Mouse (Mus musculus) hindbrain, embryonic 11.5 days (tissue): Measurements from ENCODE around the gene Commd1. TPM values are rescaled to one million over a fixed set of nuclear protein-coding genes. Genes with fewer than 3 reads are reported as not detected.

ENCODE experiments used
- ATAC-seq: fragments of 200-750 bp; cut with Nextera tagmentation; 2 replicates; pipeline ENCODE4 v1.8.0; 2017; ENCODE audit warnings: mild to moderate bottlenecking, moderate TSS enrichment, moderate library complexity; ENCODE audit not compliant: low FRiP score
- DNase-seq: peaks from one replicate; pipeline ENCODE4 v3.0.0-alpha.2; 2015; ENCODE audit warnings: low spot score
- H3K27ac ChIP-seq: fragments of 300-500 bp; sonication (generic); 2 replicates; pipeline ENCODE4 v1.5.1; 2014; ENCODE audit warnings: mild to moderate bottlenecking, low read depth, low read length
- H3K27me3 ChIP-seq: fragments of 300-500 bp; sonication (generic); 2 replicates; pipeline ENCODE4 v1.6.1; 2014; ENCODE audit warnings: mild to moderate bottlenecking, low read length, moderate library complexity, mixed read lengths; ENCODE audit not compliant: control insufficient read depth, insufficient read depth
- H3K36me3 ChIP-seq: fragments of 300-500 bp; sonication (generic); 2 replicates; pipeline ENCODE4 v1.6.1; 2014; ENCODE audit warnings: mild to moderate bottlenecking, low read length, moderate library complexity, mixed read lengths; ENCODE audit not compliant: control insufficient read depth, insufficient read depth
- H3K4me1 ChIP-seq: fragments of 300-500 bp; sonication (generic); replicated peaks from 2 replicates; pipeline ENCODE4 v1.6.1; 2014; ENCODE audit warnings: low read length, mixed read lengths; ENCODE audit not compliant: control insufficient read depth, insufficient read depth
- H3K4me2 ChIP-seq: fragments of 300-500 bp; sonication (generic); replicated peaks from 2 replicates; pipeline ENCODE4 v1.6.1; 2014; ENCODE audit warnings: mild to moderate bottlenecking, low read depth, low read length
- H3K4me3 ChIP-seq: fragments of 300-500 bp; sonication (generic); 2 replicates; pipeline ENCODE4 v1.5.1; 2014; ENCODE audit warnings: low read depth, low read length
- H3K9ac ChIP-seq: fragments of 300-500 bp; sonication (generic); 2 replicates; pipeline ENCODE4 v1.6.1; 2014; ENCODE audit warnings: low read depth, low read length
- H3K9me3 ChIP-seq: fragments of 300-500 bp; sonication (generic); 2 replicates; pipeline ENCODE4 v1.6.1; 2016; ENCODE audit warnings: low read length; ENCODE audit not compliant: control insufficient read depth
- WGBS: fragments of 180-500 bp; shearing (Covaris S2); extraction: QIAGEN DNeasy Blood & Tissue Kit; methylation state at CpG from one replicate; pipeline ENCODE4 v1.1.7; 2014; 5-methylcytosine and 5-hydroxymethylcytosine counted together
- polyA plus RNA-seq: library from polyadenylated mRNA; unstranded; fragments of >200 nt; fragmentation: Nextera tagmentation; extraction: Ambion mirVana; gene quantifications from 2 replicates; pipeline ENCODE4 v1.2.1, GENCODE M21; 2014

Gene Commd1
- polyA plus RNA-seq, 1 experiment from 2014 or later = 411 TPM

GRCm38 (mm10) chr11:22854571-22854970 lies 127.6 kb downstream of the Commd1 start:
- Histone ChIP-seq H3K4me2 (no peak overlapping the region), H3K9me3 (no peaks in the 10 kb centered on the region), H3K9ac (no peak overlapping the region), H3K27ac (no peak overlapping the region), H3K4me1 (peaks cover 4% of the 10 kb centered on the region; the same call in 1 of the 2 replicates), H3K36me3 (no peaks in the 10 kb centered on the region), H3K4me3 (no peak overlapping the region), H3K27me3 (peaks cover 25% of the 10 kb centered on the region)
- 93% methylated on average over 4 of the region's 4 CpGs for WGBS
- ATAC-seq = no peak
- no peak for DNase-seq

- no peaks in the 10 kb centered on the region for H3K9me3 ChIP-seq
- no peak overlapping the region for H3K9ac ChIP-seq
- H3K4me3 ChIP-seq = no peak overlapping the region
- H3K27ac ChIP-seq = no peak overlapping the region
- H3K36me3 ChIP-seq = no peaks in the 10 kb centered on the region
- H3K27me3 ChIP-seq = peaks cover 18% of the 10 kb centered on the region
- DNase-seq (no peak), ATAC-seq (no peak)
- peaks cover 1% of the 10 kb centered on the region; the same call in 1 of the 2 replicates for H3K4me1 ChIP-seq
- 50% methylated on average over 2 of the region's 2 CpGs for WGBS
- H3K4me2 ChIP-seq = no peak overlapping the region
Observed at GRCm38 (mm10) chr11:22853477-22854157, 128.6 kb downstream of the Commd1 start.

GRCm38 (mm10) chr11:22852510-22852909 lies 129.7 kb downstream of the Commd1 start:
- WGBS = 71% methylated on average over 1 of the region's 1 CpGs
- no peak for ATAC-seq

GRCm38 (mm10) chr11:22851416-22851815 lies 130.8 kb downstream of the Commd1 start:
- ATAC-seq (no peak), DNase-seq (no peak)
- WGBS = 57% methylated on average over 4 of the region's 4 CpGs
- H3K27me3 ChIP-seq = peaks cover 1% of the 10 kb centered on the region; the same call in 1 of the 2 replicates
- no peak overlapping the region for H3K9ac ChIP-seq
- H3K9me3 ChIP-seq = no peaks in the 10 kb centered on the region
- no peak overlapping the region for H3K27ac ChIP-seq
- H3K4me3 ChIP-seq = no peak overlapping the region
- H3K36me3 ChIP-seq = no peaks in the 10 kb centered on the region
- H3K4me2 ChIP-seq = no peak overlapping the region
- no peaks in the 10 kb centered on the region for H3K4me1 ChIP-seq

More at GRCm38 (mm10) chr11:22852510-22852909, 129.7 kb downstream of the Commd1 start:
- no peak for DNase-seq
- Histone ChIP-seq H3K36me3 (no peaks in the 10 kb centered on the region), H3K4me3 (no peak overlapping the region), H3K4me2 (no peak overlapping the region), H3K9ac (no peak overlapping the region), H3K9me3 (no peaks in the 10 kb centered on the region), H3K27ac (no peak overlapping the region), H3K4me1 (no peaks in the 10 kb centered on the region), H3K27me3 (peaks cover 10% of the 10 kb centered on the region)

GRCm38 (mm10) chr11:22850077-22850476 lies 132.1 kb downstream of the Commd1 start:
- H3K27me3 ChIP-seq = no peaks in the 10 kb centered on the region
- no peaks in the 10 kb centered on the region for H3K9me3 ChIP-seq
- ATAC-seq (no peak), DNase-seq (no peak)
- H3K4me3 ChIP-seq = no peak overlapping the region
- WGBS = 94% methylated on average over 4 of the region's 4 CpGs
- no peak overlapping the region for H3K27ac ChIP-seq
- H3K4me1 ChIP-seq = no peaks in the 10 kb centered on the region
- no peak overlapping the region for H3K9ac ChIP-seq
- no peak overlapping the region for H3K4me2 ChIP-seq
- H3K36me3 ChIP-seq = no peaks in the 10 kb centered on the region

- Histone ChIP-seq H3K4me1 (no peaks in the 10 kb centered on the region), H3K9ac (no peak overlapping the region), H3K27ac (no peak overlapping the region), H3K9me3 (no peaks in the 10 kb centered on the region), H3K4me3 (no peak overlapping the region), H3K36me3 (no peaks in the 10 kb centered on the region), H3K4me2 (no peak overlapping the region), H3K27me3 (no peaks in the 10 kb centered on the region)
- 95% methylated on average over 5 of the region's 5 CpGs for WGBS
- DNase-seq = no peak
- no peak for ATAC-seq
Observed at GRCm38 (mm10) chr11:22848649-22849195, 133.5 kb downstream of the Commd1 start.

- DNase-seq (no peak), ATAC-seq (no peak)
- no peak overlapping the region for H3K4me3 ChIP-seq
- no peaks in the 10 kb centered on the region for H3K4me1 ChIP-seq
- WGBS = 75% methylated on average over 8 of the region's 8 CpGs
- no peak overlapping the region for H3K9ac ChIP-seq
- H3K27me3 ChIP-seq = no peaks in the 10 kb centered on the region
- no peak overlapping the region for H3K4me2 ChIP-seq
- no peaks in the 10 kb centered on the region for H3K9me3 ChIP-seq
- H3K36me3 ChIP-seq = no peaks in the 10 kb centered on the region
- H3K27ac ChIP-seq = no peak overlapping the region
Observed at GRCm38 (mm10) chr11:22847732-22848648, 134.2 kb downstream of the Commd1 start.

GRCm38 (mm10) chr11:22846960-22847731 lies 135.0 kb downstream of the Commd1 start:
- Histone ChIP-seq H3K9ac (no peak overlapping the region), H3K4me2 (no peak overlapping the region), H3K27me3 (no peaks in the 10 kb centered on the region), H3K4me3 (no peak overlapping the region), H3K27ac (no peak overlapping the region), H3K36me3 (no peaks in the 10 kb centered on the region), H3K9me3 (no peaks in the 10 kb centered on the region), H3K4me1 (no peaks in the 10 kb centered on the region)
- WGBS = 64% methylated on average over 8 of the region's 8 CpGs
- ATAC-seq (no peak), DNase-seq (no peak)
